Mouse (Mus musculus): ENCODE results near the gene Tubg1. TPM values are rescaled to one million over a fixed set of nuclear protein-coding genes. Genes with fewer than 3 reads are reported as not detected.
A peak's percentile ranks its signal among the peaks of the same experiment; 100 is the strongest.

Gene Tubg1
- polyA plus RNA-seq, 1 experiment: 19.2 TPM

- peak within 1 kb of the TSS; percentile 91 for H3K4me3 ChIP-seq (ENCODE audit: insufficient read depth, low read depth, low read length)
- TF ChIP-seq POLR2A (IDR thresholded peaks at IDR 0.05; ENCODE audit: low read depth, low read length) (no peak), CTCF (conservative IDR thresholded peaks at IDR 0.05; ENCODE audit: insufficient read depth, insufficient read length, low read depth, low read length) (0 out of 2 replicates have a peak, but pooled peaks have one; percentile 2)
- peaks cover 2% of the 10 kb centered on the region; the same call in 1 of the 2 replicates for H3K36me3 ChIP-seq (ENCODE audit: control insufficient read depth, insufficient read depth, low read length)
- peaks cover 26% of the 10 kb centered on the region; the same call in 1 of the 2 replicates for H3K4me1 ChIP-seq (ENCODE audit: control insufficient read depth, insufficient read depth, low read length)
- H3K27ac ChIP-seq (ENCODE audit: insufficient read depth, low read depth, low read length): peak within 1 kb of the TSS; percentile 86
- H3K27me3 ChIP-seq (replicated peaks; ENCODE audit: control insufficient read depth, insufficient read depth, low read length): no peaks in the 10 kb centered on the region
- 1% methylated on average over 49 of the region's 50 CpGs for WGBS
- peak; percentile 98 for DNase-seq
Observed at GRCm38 (mm10) chr11:101170811-101171610, 51.3 kb downstream of the Tubg1 start, which contains the start of gene Plekhh3. TSS of gene Plekhh3 (minus strand) at chr11:101171351.

DNA sequence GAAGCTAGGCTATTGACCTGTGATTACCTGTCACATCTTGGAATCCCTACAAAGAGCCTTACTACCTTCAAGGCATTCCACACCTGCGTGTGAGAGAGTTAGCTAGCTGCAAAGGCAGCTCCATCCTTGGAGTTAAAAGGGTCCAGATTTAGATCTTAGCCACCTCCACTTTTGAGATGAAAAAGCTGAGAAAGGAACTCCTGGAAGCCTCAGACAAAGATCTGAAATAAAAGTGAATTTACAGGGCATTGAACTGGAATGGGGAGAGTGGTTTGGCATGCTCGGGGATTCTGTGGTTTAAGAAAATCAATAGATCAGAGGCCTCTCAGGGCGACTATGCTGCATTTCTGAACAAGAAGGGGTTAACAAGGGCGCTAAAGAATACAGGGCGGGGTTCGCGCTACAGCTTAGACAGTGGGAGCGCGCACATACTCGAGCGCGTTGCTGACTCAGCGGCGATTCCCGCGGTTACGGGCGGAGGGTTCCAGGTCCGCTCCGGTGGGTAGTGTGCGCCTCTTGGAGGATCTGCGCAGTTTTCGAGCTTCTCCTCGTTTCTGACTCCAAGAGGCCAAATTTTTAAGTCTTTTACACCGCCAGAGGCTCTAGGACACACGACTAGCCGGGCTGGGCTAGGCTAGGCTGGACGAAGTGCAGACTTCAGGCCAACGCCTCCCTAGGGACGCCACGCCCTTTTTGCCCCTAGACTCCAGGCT lies 52.1 kb downstream of the Tubg1 start:
- TF ChIP-seq CTCF (conservative IDR thresholded peaks at IDR 0.05; ENCODE audit: insufficient read depth, insufficient read length, low read depth, low read length) (no peak), POLR2A (IDR thresholded peaks at IDR 0.05; ENCODE audit: low read depth, low read length) (no peak)
- under 1% methylated on average over 31 of the region's 31 CpGs for WGBS
- no peaks in the 10 kb centered on the region; the same call in 1 of the 2 replicates for H3K36me3 ChIP-seq (ENCODE audit: control insufficient read depth, insufficient read depth, low read length)

GRCm38 (mm10) chr11:101172434-101172815 lies 52.7 kb downstream of the Tubg1 start:
- DNase-seq: no peak
- WGBS: 10% methylated on average over 5 of the region's 5 CpGs
- peaks cover 26% of the 10 kb centered on the region; the same call in 1 of the 2 replicates for H3K4me1 ChIP-seq (ENCODE audit: control insufficient read depth, insufficient read depth, low read length)
- peak overlapping the region; percentile 84 for H3K27ac ChIP-seq (ENCODE audit: insufficient read depth, low read depth, low read length)
- TF ChIP-seq CTCF (conservative IDR thresholded peaks at IDR 0.05; ENCODE audit: insufficient read depth, insufficient read length, low read depth, low read length): no peak
- no peak for TF ChIP-seq POLR2A (IDR thresholded peaks at IDR 0.05; ENCODE audit: low read depth, low read length)
- H3K36me3 ChIP-seq (ENCODE audit: control insufficient read depth, insufficient read depth, low read length): no peaks in the 10 kb centered on the region; the same call in 1 of the 2 replicates
- H3K27me3 ChIP-seq (replicated peaks; ENCODE audit: control insufficient read depth, insufficient read depth, low read length): no peaks in the 10 kb centered on the region
- peak overlapping the region; percentile 59 for H3K4me3 ChIP-seq (ENCODE audit: insufficient read depth, low read depth, low read length)

More for the DNA sequence above, 52.1 kb downstream of the Tubg1 start:
- Histone ChIP-seq H3K4me1 (ENCODE audit: control insufficient read depth, insufficient read depth, low read length) (peaks cover 26% of the 10 kb centered on the region; the same call in 1 of the 2 replicates), H3K27me3 (replicated peaks; ENCODE audit: control insufficient read depth, insufficient read depth, low read length) (no peaks in the 10 kb centered on the region), H3K4me3 (ENCODE audit: insufficient read depth, low read depth, low read length) (peak overlapping the region; percentile 59), H3K27ac (ENCODE audit: insufficient read depth, low read depth, low read length) (peak overlapping the region; percentile 84)
- peak; percentile 80 for DNase-seq

DNA sequence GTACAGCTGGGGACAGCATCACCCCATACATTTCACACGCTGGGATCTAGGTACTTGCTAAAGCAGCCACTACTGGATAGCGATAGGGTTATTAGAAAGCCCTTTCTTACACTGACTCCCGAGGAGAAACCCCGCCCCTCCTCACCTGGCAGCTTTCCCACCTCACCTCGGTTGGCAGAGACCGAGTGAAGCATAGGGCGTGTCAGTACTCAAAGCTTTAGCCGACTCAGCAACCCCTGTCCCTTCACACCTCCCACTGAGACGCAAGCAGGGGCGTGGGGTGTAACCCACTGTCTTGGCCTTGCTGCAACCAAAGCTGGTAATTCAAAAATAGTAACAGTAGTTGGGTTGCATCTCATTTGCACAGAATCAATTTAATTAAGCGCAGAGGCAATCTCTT lies 53.4 kb downstream of the Tubg1 start:
- Histone ChIP-seq H3K4me3 (ENCODE audit: insufficient read depth, low read depth, low read length) (no peak overlapping the region), H3K27ac (ENCODE audit: insufficient read depth, low read depth, low read length) (peak overlapping the region; percentile 33), H3K27me3 (replicated peaks; ENCODE audit: control insufficient read depth, insufficient read depth, low read length) (no peaks in the 10 kb centered on the region), H3K4me1 (ENCODE audit: control insufficient read depth, insufficient read depth, low read length) (peaks cover 26% of the 10 kb centered on the region; the same call in 1 of the 2 replicates), H3K36me3 (ENCODE audit: control insufficient read depth, insufficient read depth, low read length) (no peaks in the 10 kb centered on the region)
- 5% methylated on average over 11 of the region's 11 CpGs for WGBS
- no peak for TF ChIP-seq POLR2A (IDR thresholded peaks at IDR 0.05; ENCODE audit: low read depth, low read length)
- peak; percentile 93 for DNase-seq

- TF ChIP-seq POLR2A (IDR thresholded peaks at IDR 0.05; ENCODE audit: low read depth, low read length) (no peak), CTCF (conservative IDR thresholded peaks at IDR 0.05; ENCODE audit: insufficient read depth, insufficient read length, low read depth, low read length) (peak; percentile 71)
- WGBS: 7% methylated on average over 61 of the region's 61 CpGs
- Histone ChIP-seq H3K27ac (ENCODE audit: insufficient read depth, low read depth, low read length) (peak overlapping the region; percentile 65), H3K36me3 (ENCODE audit: control insufficient read depth, insufficient read depth, low read length) (no peaks in the 10 kb centered on the region), H3K27me3 (replicated peaks; ENCODE audit: control insufficient read depth, insufficient read depth, low read length) (no peaks in the 10 kb centered on the region), H3K4me3 (ENCODE audit: insufficient read depth, low read depth, low read length) (peak overlapping the region; percentile 51), H3K4me1 (ENCODE audit: control insufficient read depth, insufficient read depth, low read length) (peaks cover 26% of the 10 kb centered on the region; the same call in 1 of the 2 replicates)
- DNase-seq: peak; percentile 89
Observed at GRCm38 (mm10) chr11:101173631-101174388, 54.1 kb downstream of the Tubg1 start.

- TF ChIP-seq CTCF (conservative IDR thresholded peaks at IDR 0.05; ENCODE audit: insufficient read depth, insufficient read length, low read depth, low read length) (no peak), POLR2A (IDR thresholded peaks at IDR 0.05; ENCODE audit: low read depth, low read length) (no peak)
- Histone ChIP-seq H3K4me3 (ENCODE audit: insufficient read depth, low read depth, low read length) (peak overlapping the region; percentile 51), H3K36me3 (ENCODE audit: control insufficient read depth, insufficient read depth, low read length) (no peaks in the 10 kb centered on the region), H3K27ac (ENCODE audit: insufficient read depth, low read depth, low read length) (no peak overlapping the region), H3K4me1 (ENCODE audit: control insufficient read depth, insufficient read depth, low read length) (peaks cover 23% of the 10 kb centered on the region; the same call in 1 of the 2 replicates), H3K27me3 (replicated peaks; ENCODE audit: control insufficient read depth, insufficient read depth, low read length) (no peaks in the 10 kb centered on the region)
- no peak for DNase-seq
- 28% methylated on average over 9 of the region's 9 CpGs for WGBS
Observed at GRCm38 (mm10) chr11:101174389-101174745, 54.6 kb downstream of the Tubg1 start.
